Mouse (Mus musculus): ENCODE results near the gene Prkg2. TPM values are rescaled to one million over a fixed set of nuclear protein-coding genes. Genes with fewer than 3 reads are reported as not detected.

Prkg2 gene
- polyA plus RNA-seq, 1 experiment from 2014 or later, result 0.31 TPM

- Histone ChIP-seq H3K27ac (ENCODE audit: low read length) (no peak overlapping the region), H3K27me3 (ENCODE audit: control insufficient read depth, insufficient read depth, low read depth, low read length) (no peaks in the 10 kb centered on the region), H3K9me3 (replicated peaks; ENCODE audit: control insufficient read depth, low read length) (no peaks in the 10 kb centered on the region), H3K36me3 (ENCODE audit: control insufficient read depth, insufficient read depth) (no peaks in the 10 kb centered on the region), H3K4me2 (ENCODE audit: low read depth, low read length) (no peak overlapping the region), H3K4me3 (ENCODE audit: low read depth, low read length) (no peak overlapping the region), H3K4me1 (ENCODE audit: control insufficient read depth, low read depth, low read length) (no peaks in the 10 kb centered on the region), H3K9ac (ENCODE audit: low read depth, low read length) (no peak overlapping the region)
- WGBS (ENCODE audit: insufficient replicate concordance), result 51% methylated on average over 2 of the region's 2 CpGs
- ATAC-seq (ENCODE audit: low read depth), result no peak
These were observed 74.7 kb downstream of the Prkg2 start for GRCm38 (mm10) chr5:98962472-98962871.

- no peak overlapping the region for H3K9ac ChIP-seq (ENCODE audit: low read depth, low read length)
- no peak overlapping the region for H3K27ac ChIP-seq (ENCODE audit: low read length)
- H3K9me3 ChIP-seq (replicated peaks; ENCODE audit: control insufficient read depth, low read length), result no peaks in the 10 kb centered on the region
- no peak for ATAC-seq (ENCODE audit: low read depth)
- no peak overlapping the region for H3K4me3 ChIP-seq (ENCODE audit: low read depth, low read length)
- no peaks in the 10 kb centered on the region for H3K4me1 ChIP-seq (ENCODE audit: control insufficient read depth, low read depth, low read length)
- H3K4me2 ChIP-seq (ENCODE audit: low read depth, low read length), result no peak overlapping the region
- 63% methylated on average over 3 of the region's 3 CpGs for WGBS (ENCODE audit: insufficient replicate concordance)
- H3K27me3 ChIP-seq (ENCODE audit: control insufficient read depth, insufficient read depth, low read depth, low read length), result no peaks in the 10 kb centered on the region
- H3K36me3 ChIP-seq (ENCODE audit: control insufficient read depth, insufficient read depth), result no peaks in the 10 kb centered on the region
These were observed 81.6 kb downstream of the Prkg2 start for GRCm38 (mm10) chr5:98955576-98955975.

GRCm38 (mm10) chr5:98953386-98953785 lies 83.8 kb downstream of the Prkg2 start:
- Histone ChIP-seq H3K9me3 (replicated peaks; ENCODE audit: control insufficient read depth, low read length) (no peaks in the 10 kb centered on the region), H3K4me3 (ENCODE audit: low read depth, low read length) (no peak overlapping the region)
- no peak for ATAC-seq (ENCODE audit: low read depth)

GRCm38 (mm10) chr5:98951566-98951965 lies 85.6 kb downstream of the Prkg2 start:
- H3K9ac ChIP-seq (ENCODE audit: low read depth, low read length), result no peak overlapping the region
- no peak for ATAC-seq (ENCODE audit: low read depth)
- H3K9me3 ChIP-seq (replicated peaks; ENCODE audit: control insufficient read depth, low read length), result no peaks in the 10 kb centered on the region
- H3K4me3 ChIP-seq (ENCODE audit: low read depth, low read length), result no peak overlapping the region
- no peaks in the 10 kb centered on the region for H3K36me3 ChIP-seq (ENCODE audit: control insufficient read depth, insufficient read depth)
- no peak overlapping the region for H3K27ac ChIP-seq (ENCODE audit: low read length)
- no peaks in the 10 kb centered on the region for H3K4me1 ChIP-seq (ENCODE audit: control insufficient read depth, low read depth, low read length)
- WGBS (ENCODE audit: insufficient replicate concordance), result 58% methylated on average over 4 of the region's 4 CpGs
- no peaks in the 10 kb centered on the region for H3K27me3 ChIP-seq (ENCODE audit: control insufficient read depth, insufficient read depth, low read depth, low read length)
- H3K4me2 ChIP-seq (ENCODE audit: low read depth, low read length), result no peak overlapping the region

More at GRCm38 (mm10) chr5:98953386-98953785, 83.8 kb downstream of the Prkg2 start:
- no peaks in the 10 kb centered on the region for H3K4me1 ChIP-seq (ENCODE audit: control insufficient read depth, low read depth, low read length)
- no peak overlapping the region for H3K4me2 ChIP-seq (ENCODE audit: low read depth, low read length)
- H3K27ac ChIP-seq (ENCODE audit: low read length), result no peak overlapping the region
- H3K36me3 ChIP-seq (ENCODE audit: control insufficient read depth, insufficient read depth), result no peaks in the 10 kb centered on the region
- WGBS (ENCODE audit: insufficient replicate concordance), result 25% methylated on average over 1 of the region's 1 CpGs
- H3K27me3 ChIP-seq (ENCODE audit: control insufficient read depth, insufficient read depth, low read depth, low read length), result no peaks in the 10 kb centered on the region
- no peak overlapping the region for H3K9ac ChIP-seq (ENCODE audit: low read depth, low read length)

- ATAC-seq (ENCODE audit: low read depth), result no peak
- H3K4me3 ChIP-seq (ENCODE audit: low read depth, low read length), result no peak overlapping the region
- H3K36me3 ChIP-seq (ENCODE audit: control insufficient read depth, insufficient read depth), result no peaks in the 10 kb centered on the region
- H3K4me1 ChIP-seq (ENCODE audit: control insufficient read depth, low read depth, low read length), result no peaks in the 10 kb centered on the region
- 62% methylated on average over 4 of the region's 4 CpGs for WGBS (ENCODE audit: insufficient replicate concordance)
- no peak overlapping the region for H3K27ac ChIP-seq (ENCODE audit: low read length)
- no peaks in the 10 kb centered on the region for H3K9me3 ChIP-seq (replicated peaks; ENCODE audit: control insufficient read depth, low read length)
- no peaks in the 10 kb centered on the region for H3K27me3 ChIP-seq (ENCODE audit: control insufficient read depth, insufficient read depth, low read depth, low read length)
- no peak overlapping the region for H3K4me2 ChIP-seq (ENCODE audit: low read depth, low read length)
- no peak overlapping the region for H3K9ac ChIP-seq (ENCODE audit: low read depth, low read length)
These were observed 86.6 kb downstream of the Prkg2 start for GRCm38 (mm10) chr5:98950495-98951092.

GRCm38 (mm10) chr5:98949784-98950183 lies 87.4 kb downstream of the Prkg2 start:
- H3K4me2 ChIP-seq (ENCODE audit: low read depth, low read length), result no peak overlapping the region
- H3K9ac ChIP-seq (ENCODE audit: low read depth, low read length), result no peak overlapping the region
- H3K4me1 ChIP-seq (ENCODE audit: control insufficient read depth, low read depth, low read length), result no peaks in the 10 kb centered on the region
- no peak overlapping the region for H3K27ac ChIP-seq (ENCODE audit: low read length)
- H3K4me3 ChIP-seq (ENCODE audit: low read depth, low read length), result no peak overlapping the region
- WGBS (ENCODE audit: insufficient replicate concordance), result 66% methylated on average over 10 of the region's 10 CpGs
- no peaks in the 10 kb centered on the region for H3K36me3 ChIP-seq (ENCODE audit: control insufficient read depth, insufficient read depth)
- no peaks in the 10 kb centered on the region for H3K9me3 ChIP-seq (replicated peaks; ENCODE audit: control insufficient read depth, low read length)
- ATAC-seq (ENCODE audit: low read depth), result no peak
- H3K27me3 ChIP-seq (ENCODE audit: control insufficient read depth, insufficient read depth, low read depth, low read length), result no peaks in the 10 kb centered on the region

GRCm38 (mm10) chr5:98946656-98947055 lies 90.5 kb downstream of the Prkg2 start:
- 85% methylated on average over 20 of the region's 20 CpGs for WGBS (ENCODE audit: insufficient replicate concordance)
- Histone ChIP-seq H3K4me2 (ENCODE audit: low read depth, low read length) (no peak overlapping the region), H3K27me3 (ENCODE audit: control insufficient read depth, insufficient read depth, low read depth, low read length) (no peaks in the 10 kb centered on the region), H3K36me3 (ENCODE audit: control insufficient read depth, insufficient read depth) (no peaks in the 10 kb centered on the region), H3K4me1 (ENCODE audit: control insufficient read depth, low read depth, low read length) (no peaks in the 10 kb centered on the region), H3K27ac (ENCODE audit: low read length) (no peak overlapping the region), H3K9me3 (replicated peaks; ENCODE audit: control insufficient read depth, low read length) (no peaks in the 10 kb centered on the region), H3K4me3 (ENCODE audit: low read depth, low read length) (no peak overlapping the region), H3K9ac (ENCODE audit: low read depth, low read length) (no peak overlapping the region)
- no peak for ATAC-seq (ENCODE audit: low read depth)

- H3K9me3 ChIP-seq (replicated peaks; ENCODE audit: control insufficient read depth, low read length), result no peaks in the 10 kb centered on the region
- no peak overlapping the region for H3K27ac ChIP-seq (ENCODE audit: low read length)
- ATAC-seq (ENCODE audit: low read depth), result no peak
- H3K4me3 ChIP-seq (ENCODE audit: low read depth, low read length), result no peak overlapping the region
- H3K9ac ChIP-seq (ENCODE audit: low read depth, low read length), result no peak overlapping the region
- no peaks in the 10 kb centered on the region for H3K27me3 ChIP-seq (ENCODE audit: control insufficient read depth, insufficient read depth, low read depth, low read length)
- no peaks in the 10 kb centered on the region for H3K36me3 ChIP-seq (ENCODE audit: control insufficient read depth, insufficient read depth)
- no peaks in the 10 kb centered on the region for H3K4me1 ChIP-seq (ENCODE audit: control insufficient read depth, low read depth, low read length)
- H3K4me2 ChIP-seq (ENCODE audit: low read depth, low read length), result no peak overlapping the region
- WGBS (ENCODE audit: insufficient replicate concordance), result 54% methylated on average over 4 of the region's 4 CpGs
These were observed 91.0 kb downstream of the Prkg2 start for GRCm38 (mm10) chr5:98946117-98946620.

- Histone ChIP-seq H3K9ac (ENCODE audit: low read depth, low read length) (no peak overlapping the region), H3K4me1 (ENCODE audit: control insufficient read depth, low read depth, low read length) (no peaks in the 10 kb centered on the region), H3K27ac (ENCODE audit: low read length) (no peak overlapping the region), H3K27me3 (ENCODE audit: control insufficient read depth, insufficient read depth, low read depth, low read length) (no peaks in the 10 kb centered on the region), H3K9me3 (replicated peaks; ENCODE audit: control insufficient read depth, low read length) (no peaks in the 10 kb centered on the region), H3K4me2 (ENCODE audit: low read depth, low read length) (no peak overlapping the region), H3K36me3 (ENCODE audit: control insufficient read depth, insufficient read depth) (no peaks in the 10 kb centered on the region), H3K4me3 (ENCODE audit: low read depth, low read length) (no peak overlapping the region)
- no peak for ATAC-seq (ENCODE audit: low read depth)
- 30% methylated on average over 6 of the region's 6 CpGs for WGBS (ENCODE audit: insufficient replicate concordance)
These were observed 93.4 kb downstream of the Prkg2 start for GRCm38 (mm10) chr5:98943776-98944175.

All from liver, embryonic 16.5 days (tissue).